Mouse (Mus musculus) lung, postnatal 0 days (tissue): ENCODE results near the gene Srd5a1. TPM values are rescaled to one million over a fixed set of nuclear protein-coding genes. Genes with fewer than 3 reads are reported as not detected.

ENCODE experiments used
- ATAC-seq: fragments of 200-750 bp; cut with Nextera tagmentation; 2 replicates; pipeline ENCODE4 v1.8.0; 2017; ENCODE audit warnings: moderate library complexity
- DNase-seq: peaks from one replicate; pipeline ENCODE4 v3.0.0-alpha.2; 2016; ENCODE audit warnings: low spot score
- H3K27ac ChIP-seq: fragments of 300-500 bp; sonication (generic); 2 replicates; pipeline ENCODE4 v1.5.1; 2014; ENCODE audit warnings: antibody characterized with exemption, mild to moderate bottlenecking, low read length, mixed read lengths
- H3K27me3 ChIP-seq: fragments of 300-500 bp; sonication (generic); replicated peaks from 2 replicates; pipeline ENCODE4 v1.6.1; 2014; ENCODE audit warnings: low read length, mixed read lengths; ENCODE audit not compliant: insufficient read depth
- H3K36me3 ChIP-seq: fragments of 300-500 bp; sonication (generic); 2 replicates; pipeline ENCODE4 v1.6.1; 2014; ENCODE audit warnings: low read length, mixed read lengths; ENCODE audit not compliant: insufficient read depth
- H3K4me1 ChIP-seq: fragments of 300-500 bp; sonication (generic); 2 replicates; pipeline ENCODE4 v1.6.1; 2014; ENCODE audit warnings: antibody characterized with exemption, low read depth, low read length, mixed read lengths; ENCODE audit not compliant: insufficient read depth
- H3K4me2 ChIP-seq: fragments of 300-500 bp; sonication (generic); replicated peaks from 2 replicates; pipeline ENCODE4 v1.6.1; 2014; ENCODE audit warnings: low read depth, mild to moderate bottlenecking, low read length, moderate library complexity, mixed read lengths
- H3K4me3 ChIP-seq: fragments of 300-500 bp; sonication (generic); 2 replicates; pipeline ENCODE4 v1.5.1; 2014; ENCODE audit warnings: low read depth, low read length
- H3K9ac ChIP-seq: fragments of 300-500 bp; sonication (generic); replicated peaks from 2 replicates; pipeline ENCODE4 v1.6.1; 2014; ENCODE audit warnings: low read depth, mild to moderate bottlenecking
- H3K9me3 ChIP-seq: fragments of 300-500 bp; sonication (generic); 2 replicates; pipeline ENCODE4 v1.6.1; 2016; ENCODE audit warnings: low read length, mixed read lengths
- CTCF ChIP-seq: IDR thresholded peaks from 2 replicates; pipeline ENCODE4 v1.5.1; 2016; ENCODE audit warnings: antibody characterized with exemption, mild to moderate bottlenecking
- EP300 ChIP-seq: IDR thresholded peaks from 2 replicates; pipeline ENCODE4 v1.6.1; 2016; ENCODE audit warnings: antibody characterized with exemption, mild to moderate bottlenecking, control low read depth
- WGBS: fragments of 180-500 bp; shearing (Covaris S2); extraction: QIAGEN DNeasy Blood & Tissue Kit; methylation state at CpG from one replicate; pipeline ENCODE4 v1.1.7; 2014; 5-methylcytosine and 5-hydroxymethylcytosine counted together
- polyA plus RNA-seq: library from polyadenylated mRNA; unstranded; fragments of >200 nt; fragmentation: Nextera tagmentation; extraction: Ambion mirVana; gene quantifications from 2 replicates; pipeline ENCODE4 v1.2.1, GENCODE M21; 2015

Gene Srd5a1
- polyA plus RNA-seq, 1 experiment from 2014 or later: 5.0 TPM

- H3K4me3 ChIP-seq: no peak overlapping the region
- no peaks in the 10 kb centered on the region for H3K9me3 ChIP-seq
Observed at GRCm38 (mm10) chr13:69642656-69643216, 31.5 kb upstream of the Srd5a1 start.

DNA sequence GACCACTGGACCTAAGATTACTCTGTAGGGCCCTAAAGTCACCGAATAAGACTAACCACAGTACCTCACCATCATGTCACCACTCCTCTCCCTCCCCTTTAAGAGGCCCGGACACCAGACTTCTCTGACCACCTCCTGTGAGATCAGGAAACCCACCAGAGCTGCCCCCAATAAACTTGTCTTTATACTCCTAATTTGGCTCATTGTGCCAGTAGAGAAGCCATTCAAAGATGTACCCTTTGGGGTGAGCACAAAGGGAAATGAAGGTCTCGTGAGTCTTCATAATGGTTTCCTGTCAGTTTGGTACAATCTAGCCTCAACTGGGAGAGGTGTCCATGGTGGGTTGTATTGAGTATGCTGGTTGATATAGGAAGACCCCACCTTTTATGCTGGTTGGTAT lies 29.8 kb upstream of the Srd5a1 start:
- DNase-seq: no peak
- ATAC-seq: no peak
- no peaks in the 10 kb centered on the region for H3K9me3 ChIP-seq
- no peak overlapping the region for H3K4me2 ChIP-seq
- 82% methylated on average over 3 of the region's 3 CpGs for WGBS
- H3K4me1 ChIP-seq: no peaks in the 10 kb centered on the region
- no peaks in the 10 kb centered on the region for H3K27me3 ChIP-seq
- H3K27ac ChIP-seq: no peak overlapping the region
- no peak overlapping the region for H3K4me3 ChIP-seq
- no peaks in the 10 kb centered on the region for H3K36me3 ChIP-seq
- no peak for TF ChIP-seq CTCF
- TF ChIP-seq EP300: no peak
- no peak overlapping the region for H3K9ac ChIP-seq

More at GRCm38 (mm10) chr13:69642656-69643216, 31.5 kb upstream of the Srd5a1 start:
- WGBS: 74% methylated on average over 5 of the region's 5 CpGs
- Histone ChIP-seq H3K27ac (no peak overlapping the region), H3K27me3 (no peaks in the 10 kb centered on the region), H3K36me3 (no peaks in the 10 kb centered on the region), H3K4me2 (no peak overlapping the region), H3K9ac (no peak overlapping the region), H3K4me1 (no peaks in the 10 kb centered on the region)
- DNase-seq: no peak
- no peak for TF ChIP-seq EP300
- TF ChIP-seq CTCF: no peak
- ATAC-seq: no peak

DNA sequence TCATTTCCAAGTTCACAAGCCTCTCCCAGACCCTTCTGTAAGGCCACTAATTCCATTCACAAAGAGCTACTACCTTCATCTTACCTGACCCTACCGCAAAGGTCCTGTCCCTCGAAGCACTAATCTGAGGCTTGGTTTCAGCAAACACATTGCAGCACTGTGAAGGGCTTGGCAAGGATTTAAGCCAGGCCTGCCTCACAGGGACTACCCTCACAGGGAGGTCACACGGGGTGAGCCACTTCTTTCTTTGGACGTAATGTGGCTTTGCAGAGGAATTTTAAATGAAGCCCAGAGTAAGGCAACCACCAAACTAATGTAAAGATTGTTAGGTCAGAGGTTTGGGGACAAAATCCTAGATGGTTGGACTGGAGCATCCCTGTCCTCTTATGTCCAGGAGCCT lies 29.3 kb upstream of the Srd5a1 start:
- no peaks in the 10 kb centered on the region for H3K27me3 ChIP-seq
- H3K27ac ChIP-seq: no peak overlapping the region
- H3K4me1 ChIP-seq: no peaks in the 10 kb centered on the region
- DNase-seq (no peak), ATAC-seq (no peak)
- H3K9me3 ChIP-seq: no peaks in the 10 kb centered on the region
- 81% methylated on average over 4 of the region's 4 CpGs for WGBS
- no peak overlapping the region for H3K4me2 ChIP-seq
- no peak overlapping the region for H3K9ac ChIP-seq
- peaks cover 3% of the 10 kb centered on the region; the same call in 1 of the 2 replicates for H3K36me3 ChIP-seq
- H3K4me3 ChIP-seq: no peak overlapping the region
- TF ChIP-seq CTCF (no peak), EP300 (no peak)

DNA sequence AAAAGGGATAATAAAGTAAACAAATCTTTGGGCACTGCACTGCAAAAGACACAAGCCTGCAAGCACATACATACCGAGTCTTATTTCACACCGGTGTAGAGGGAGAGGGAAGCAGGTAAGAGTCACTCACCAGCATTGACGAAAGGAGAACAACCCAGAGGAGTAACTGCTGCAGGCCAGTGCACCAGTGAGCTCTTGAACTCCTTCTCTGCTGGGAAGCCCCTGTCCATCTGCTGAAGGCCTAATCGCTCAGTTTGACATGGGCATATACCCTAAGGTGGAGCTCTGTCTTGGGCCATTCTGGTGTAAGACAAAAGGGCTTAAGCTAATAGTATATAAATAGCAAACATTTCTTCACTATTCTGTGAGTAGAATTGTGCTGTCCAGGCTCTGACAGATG lies 28.9 kb upstream of the Srd5a1 start:
- Histone ChIP-seq H3K4me1 (no peaks in the 10 kb centered on the region), H3K4me3 (no peak overlapping the region), H3K36me3 (peaks cover 7% of the 10 kb centered on the region; the same call in 1 of the 2 replicates), H3K27ac (no peak overlapping the region), H3K9ac (no peak overlapping the region), H3K27me3 (no peaks in the 10 kb centered on the region), H3K4me2 (no peak overlapping the region), H3K9me3 (no peaks in the 10 kb centered on the region)
- ATAC-seq (no peak), DNase-seq (no peak)
- TF ChIP-seq CTCF: no peak
- 86% methylated on average over 4 of the region's 4 CpGs for WGBS

DNA sequence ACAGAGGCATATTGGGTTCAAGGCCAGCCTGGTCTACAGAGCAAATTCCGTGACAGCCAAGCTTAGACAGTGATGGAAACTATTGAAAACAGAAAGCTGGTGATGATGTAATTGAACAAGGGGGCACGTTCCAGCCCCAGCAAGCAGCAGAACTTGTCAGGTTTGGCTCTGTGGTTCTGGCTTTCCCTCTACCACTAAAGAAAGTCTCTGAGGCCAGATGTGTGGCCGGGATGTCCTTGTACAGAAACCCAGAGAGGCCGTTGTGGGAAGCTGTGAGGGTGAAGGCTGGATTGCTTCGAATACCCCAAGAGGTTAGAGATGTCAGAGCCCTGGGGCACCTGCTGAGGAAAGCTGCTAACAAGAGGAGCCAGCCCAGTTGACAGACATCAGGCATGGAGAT lies 28.0 kb upstream of the Srd5a1 start:
- H3K9me3 ChIP-seq: no peaks in the 10 kb centered on the region
- no peak overlapping the region for H3K4me3 ChIP-seq
- no peaks in the 10 kb centered on the region for H3K27me3 ChIP-seq
- no peak overlapping the region for H3K27ac ChIP-seq
- WGBS: 84% methylated on average over 5 of the region's 5 CpGs
- DNase-seq: no peak
- TF ChIP-seq CTCF (no peak), EP300 (no peak)
- H3K4me2 ChIP-seq: no peak overlapping the region
- peaks cover 15% of the 10 kb centered on the region; the same call in 1 of the 2 replicates for H3K36me3 ChIP-seq
- no peak for ATAC-seq
- no peaks in the 10 kb centered on the region for H3K4me1 ChIP-seq
- no peak overlapping the region for H3K9ac ChIP-seq

GRCm38 (mm10) chr13:69638108-69638626 lies 26.9 kb upstream of the Srd5a1 start:
- no peaks in the 10 kb centered on the region for H3K9me3 ChIP-seq
- no peak overlapping the region for H3K27ac ChIP-seq

GRCm38 (mm10) chr13:69637657-69638056 lies 26.4 kb upstream of the Srd5a1 start:
- Histone ChIP-seq H3K4me2 (no peak overlapping the region), H3K36me3 (peaks cover 27% of the 10 kb centered on the region), H3K4me1 (no peaks in the 10 kb centered on the region), H3K27me3 (no peaks in the 10 kb centered on the region), H3K27ac (no peak overlapping the region), H3K9ac (no peak overlapping the region), H3K9me3 (no peaks in the 10 kb centered on the region), H3K4me3 (no peak overlapping the region)
- 86% methylated on average over 9 of the region's 9 CpGs for WGBS
- ATAC-seq (no peak), DNase-seq (no peak)
- no peak for TF ChIP-seq EP300
- TF ChIP-seq CTCF: no peak

More at GRCm38 (mm10) chr13:69638108-69638626, 26.9 kb upstream of the Srd5a1 start:
- no peak for DNase-seq
- Histone ChIP-seq H3K27me3 (no peaks in the 10 kb centered on the region), H3K4me2 (no peak overlapping the region), H3K36me3 (peaks cover 25% of the 10 kb centered on the region), H3K9ac (no peak overlapping the region), H3K4me1 (no peaks in the 10 kb centered on the region), H3K4me3 (no peak overlapping the region)
- no peak for ATAC-seq
- 80% methylated on average over 6 of the region's 6 CpGs for WGBS
- TF ChIP-seq CTCF (no peak), EP300 (no peak)
